Mouse (Mus musculus) testis, postnatal 14 days (tissue): Measurements from ENCODE around the gene Mrpl2.

Experiments
- DNase-seq: peaks from one replicate; pipeline ENCODE4 v3.0.0; 2021; ENCODE audit warnings: low spot score

Gene Mrpl2

DNA sequence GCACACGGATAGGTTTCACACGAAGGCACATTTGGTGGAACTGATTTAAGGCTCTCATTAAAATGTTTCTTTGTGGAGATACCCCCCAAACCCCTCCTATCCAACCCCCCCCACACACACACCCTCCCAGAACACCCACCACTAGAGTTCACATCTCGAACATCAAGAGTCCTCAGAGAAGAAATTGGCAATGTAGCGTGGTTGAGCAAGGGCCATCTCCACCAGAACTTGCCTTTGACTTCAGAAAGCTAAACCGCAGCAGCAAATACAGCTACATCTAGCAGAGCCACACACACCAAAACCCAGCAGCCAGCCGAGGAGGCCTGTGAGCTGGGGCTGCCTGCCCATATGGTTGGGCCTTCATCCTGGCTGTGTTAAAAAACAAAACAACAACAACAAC is 18.6 kb upstream of the Mrpl2 start:
- no peak for DNase-seq

DNA sequence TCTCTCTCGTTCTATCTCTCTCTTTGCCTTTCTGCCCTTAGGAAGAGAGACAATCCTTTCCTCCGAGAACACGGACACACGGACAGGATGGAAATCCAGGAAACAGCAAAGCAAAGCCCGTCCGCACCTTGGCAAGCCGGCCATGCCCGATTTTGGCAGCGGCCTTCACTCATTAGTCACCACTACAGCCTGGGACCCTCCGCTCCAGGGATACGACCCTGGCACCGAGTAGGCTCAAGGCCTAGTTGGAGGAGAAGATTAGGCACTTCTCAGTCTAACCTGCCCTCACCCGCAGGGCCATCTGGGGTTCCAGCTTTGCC is 17.6 kb upstream of the Mrpl2 start:
- DNase-seq, result no peak

DNA sequence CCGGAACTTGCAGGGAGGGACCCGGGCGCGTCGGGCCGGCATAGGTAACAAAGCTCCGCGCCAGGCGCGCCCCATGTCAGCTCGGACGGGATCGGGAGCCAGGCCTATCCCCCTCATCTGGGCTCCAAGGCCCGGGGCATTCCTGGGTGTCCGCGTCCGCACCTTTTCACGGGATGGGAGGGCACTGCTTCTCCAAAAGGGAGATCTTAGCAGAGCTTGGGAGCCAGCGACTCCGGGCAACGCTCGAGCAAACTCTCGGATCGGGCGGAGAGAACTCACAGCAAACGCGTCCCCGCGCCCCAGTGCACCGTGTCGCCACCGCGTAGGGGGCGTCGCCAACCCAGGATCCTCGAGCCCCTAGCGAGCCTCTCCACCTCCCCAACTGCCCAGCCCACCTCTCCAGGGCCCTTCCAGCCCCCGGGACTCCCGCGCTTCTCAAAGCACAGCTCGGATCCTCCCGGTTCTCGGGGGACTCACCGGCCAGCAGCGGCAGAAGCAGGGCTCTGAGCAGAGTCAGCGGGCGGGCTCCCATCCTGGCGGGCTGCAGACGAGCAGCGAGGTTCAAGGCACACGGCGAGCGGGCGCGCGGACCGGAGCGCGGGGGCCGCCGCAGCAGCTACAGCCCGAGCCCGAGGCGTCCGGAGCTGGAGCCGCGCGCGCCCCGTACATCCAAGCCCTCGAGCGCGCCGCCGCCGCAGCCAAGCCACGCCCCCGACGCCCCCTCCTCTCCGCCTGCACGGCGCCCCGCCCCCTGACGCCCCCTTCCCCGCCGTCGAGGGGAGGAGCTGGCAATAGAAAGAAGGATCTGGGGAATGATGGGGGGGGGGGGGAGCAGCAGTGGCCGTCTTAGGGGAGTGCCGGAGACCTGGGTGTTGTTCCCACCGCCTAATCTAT is 17.0 kb upstream of the Mrpl2 start, which contains the start of gene Ptk7:
Gene Ptk7 (minus strand): TSS at position 714 of the 894 bp plus-strand sequence.
- peak; percentile 87 for DNase-seq

DNA sequence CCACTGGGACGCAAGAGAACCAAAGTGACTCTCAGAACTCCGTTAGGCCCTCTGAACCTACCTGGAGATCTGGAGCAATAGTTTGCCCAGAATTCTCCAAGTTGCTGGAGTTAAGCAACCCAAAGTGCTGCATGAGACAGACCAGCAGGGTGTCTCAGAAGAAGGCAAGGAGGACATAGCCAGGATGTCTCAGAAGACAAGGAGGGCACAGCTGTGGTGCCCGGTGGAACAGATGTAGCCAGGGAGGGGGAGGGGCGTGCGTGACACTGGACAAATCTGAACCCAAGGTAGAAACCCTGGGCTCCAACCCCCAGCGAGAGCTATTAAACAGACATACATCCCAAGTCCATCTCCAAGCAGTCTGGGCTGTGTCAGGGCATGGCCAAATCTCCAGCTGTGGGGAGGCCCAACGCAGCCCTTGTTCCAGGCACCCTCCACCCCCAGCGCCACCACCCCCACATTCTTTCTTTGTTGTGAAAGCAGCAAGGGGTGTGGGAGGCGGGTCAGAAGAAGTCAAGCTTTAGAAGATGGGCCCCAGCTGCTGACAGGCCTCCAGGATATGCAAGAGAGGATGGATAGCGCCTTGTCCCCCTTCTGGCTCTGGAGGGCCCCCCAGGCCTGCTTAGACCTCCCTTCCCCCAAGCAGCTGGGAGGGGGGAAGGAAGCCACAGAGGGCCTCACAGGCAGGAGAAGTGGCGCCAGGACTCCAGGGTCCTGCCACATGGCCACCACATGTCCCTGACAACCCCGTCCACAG is 16.2 kb upstream of the Mrpl2 start:
- peak; percentile 69 for DNase-seq

DNA sequence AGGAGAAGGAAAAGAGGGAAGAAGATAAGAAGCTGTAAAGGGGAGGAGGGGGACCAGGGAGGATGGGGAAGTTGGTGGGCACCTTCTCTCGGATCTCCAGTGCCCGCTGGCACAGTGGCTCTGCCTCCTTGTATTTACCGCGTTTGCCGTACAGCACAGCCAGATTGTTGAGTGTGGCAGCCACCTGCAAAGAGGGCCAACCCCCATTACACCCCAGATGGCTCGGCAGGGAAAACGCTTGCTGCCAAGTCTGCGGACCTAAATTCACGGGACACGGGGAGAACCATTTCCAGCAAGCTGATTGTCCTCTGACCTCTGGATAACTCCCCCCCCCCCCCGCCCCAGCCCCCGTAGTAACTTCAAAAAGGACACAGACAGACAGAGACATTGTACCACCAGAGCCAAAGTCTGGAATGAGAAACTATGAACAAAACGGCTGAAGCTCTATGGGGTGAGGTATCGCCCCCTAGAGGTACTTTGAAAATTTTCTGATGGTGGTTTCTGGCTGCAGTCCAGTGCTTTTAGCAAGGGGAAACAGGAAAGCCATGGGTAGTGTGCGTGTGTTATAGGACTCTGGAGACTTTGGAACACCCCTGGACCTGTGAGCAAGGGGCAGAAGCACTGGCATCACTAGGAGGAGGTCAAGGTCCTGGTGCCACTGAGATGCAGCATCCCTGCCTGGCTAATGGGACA is 9.1 kb upstream of the Mrpl2 start:
- DNase-seq, result no peak

DNA sequence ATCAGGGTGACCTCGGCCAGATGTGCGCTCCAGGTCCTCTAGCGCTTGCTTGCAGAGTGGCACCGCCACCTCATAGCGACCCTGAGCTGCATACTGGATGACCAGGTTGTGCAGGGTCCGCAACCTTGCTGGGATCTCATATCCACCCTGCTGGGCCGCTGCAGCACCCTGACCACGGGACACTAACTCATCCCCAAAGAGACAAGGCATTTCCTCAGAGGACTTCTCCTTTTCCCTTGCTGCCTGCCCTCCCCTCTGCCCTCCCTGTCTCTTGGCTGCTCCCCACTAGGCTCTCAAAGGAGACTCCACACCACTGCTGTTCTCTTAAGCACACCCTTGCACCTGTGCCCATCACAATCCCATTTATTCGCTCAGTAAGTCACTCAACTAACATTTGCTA is 6.1 kb upstream of the Mrpl2 start:
- no peak for DNase-seq

DNA sequence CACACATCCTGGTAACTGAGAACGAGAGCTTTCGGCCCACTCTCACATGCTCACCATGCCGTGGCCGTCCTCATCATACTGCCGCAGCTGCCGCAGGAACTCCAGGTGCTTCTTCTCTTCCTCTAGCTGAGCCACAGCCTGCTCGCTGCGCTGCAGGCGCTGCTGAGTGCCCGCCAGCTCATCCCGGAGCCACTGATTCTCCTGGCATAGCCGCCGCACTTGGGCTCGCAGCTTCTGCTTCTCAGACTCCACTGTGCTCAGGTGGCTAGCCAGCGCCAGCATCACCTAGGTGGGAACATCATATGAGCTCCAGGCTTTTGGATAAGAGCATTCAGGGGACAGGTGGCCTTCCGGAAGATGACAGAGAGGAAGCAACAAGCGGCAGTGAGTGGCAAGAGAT is 4.0 kb upstream of the Mrpl2 start:
- DNase-seq, result no peak

DNA sequence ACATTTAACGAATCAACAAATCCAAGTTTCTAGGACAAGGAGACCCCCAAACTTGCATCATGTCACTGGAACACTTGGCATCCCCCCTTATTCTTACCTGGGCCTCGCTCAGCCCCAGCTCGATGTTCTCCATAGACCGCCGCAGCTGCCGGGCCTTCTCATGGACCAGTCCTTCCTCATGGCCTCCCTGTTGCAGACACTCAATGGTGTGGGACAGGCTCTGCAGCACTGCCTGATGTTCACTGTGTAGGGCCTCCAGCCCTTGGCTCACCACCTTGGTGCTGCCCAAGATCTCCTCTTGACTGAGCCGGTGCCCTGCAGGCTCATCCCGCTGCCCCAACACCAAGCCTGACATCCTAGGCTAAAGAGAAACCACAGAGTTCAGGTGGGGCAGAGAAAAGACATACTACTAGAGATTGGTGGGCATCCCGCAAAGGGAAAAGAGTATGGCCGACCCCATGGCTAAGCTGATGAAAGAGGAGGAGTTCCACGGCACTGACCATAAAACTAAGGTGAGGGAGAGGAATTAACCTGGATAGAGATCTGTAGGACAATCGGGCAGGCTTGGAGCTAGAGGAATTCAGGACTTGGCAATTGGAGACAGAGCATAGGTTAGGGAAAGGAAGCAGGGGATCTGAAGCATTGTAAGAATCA is 1.8 kb upstream of the Mrpl2 start:
- no peak for DNase-seq

DNA sequence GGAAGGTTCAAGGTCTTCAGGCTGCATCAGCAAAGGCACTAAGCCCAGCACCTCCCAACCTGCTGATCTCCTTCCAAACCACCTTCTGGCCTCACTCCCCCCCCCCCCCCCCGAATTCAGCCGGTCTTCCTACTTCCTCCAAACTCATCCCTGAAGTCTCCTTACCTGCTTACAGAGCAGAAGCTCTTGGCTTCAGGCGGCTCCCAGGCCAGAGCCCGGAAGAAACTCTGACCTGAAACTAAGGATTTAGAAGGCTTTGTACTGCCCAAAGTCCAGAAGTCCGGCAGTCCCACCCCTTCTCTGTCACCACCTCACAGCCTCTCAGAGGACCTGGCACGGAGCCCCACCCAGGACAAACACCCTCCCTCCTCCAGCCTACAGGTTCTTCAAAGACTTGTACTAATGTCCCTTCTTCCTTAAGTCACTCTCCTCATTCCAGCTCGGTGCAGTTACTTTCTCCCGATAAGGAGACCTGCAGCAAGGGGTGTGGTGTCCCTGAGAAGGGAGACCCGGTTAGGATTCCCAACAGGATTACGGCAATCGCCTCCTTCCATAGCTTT is 1.0 kb upstream of the Mrpl2 start:
- peak; percentile 62 for DNase-seq

DNA sequence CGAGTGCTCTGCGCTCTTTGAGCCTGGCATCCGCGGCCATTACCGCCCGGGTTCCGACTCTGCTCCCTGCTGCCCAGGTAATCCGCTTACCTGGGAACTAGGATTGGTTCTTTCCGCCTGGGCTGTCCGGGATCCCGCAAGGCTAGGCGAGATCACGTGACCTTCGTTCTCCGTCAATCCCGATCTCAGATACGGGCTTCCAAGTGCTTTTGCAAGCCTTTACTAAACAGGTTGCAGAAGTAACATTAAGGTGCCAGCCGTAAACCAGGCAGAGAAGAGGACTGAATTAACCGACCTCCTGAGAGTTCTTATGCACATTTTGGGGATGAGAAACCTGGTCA is 263 bp downstream of the Mrpl2 start:
- no peak for DNase-seq

DNA sequence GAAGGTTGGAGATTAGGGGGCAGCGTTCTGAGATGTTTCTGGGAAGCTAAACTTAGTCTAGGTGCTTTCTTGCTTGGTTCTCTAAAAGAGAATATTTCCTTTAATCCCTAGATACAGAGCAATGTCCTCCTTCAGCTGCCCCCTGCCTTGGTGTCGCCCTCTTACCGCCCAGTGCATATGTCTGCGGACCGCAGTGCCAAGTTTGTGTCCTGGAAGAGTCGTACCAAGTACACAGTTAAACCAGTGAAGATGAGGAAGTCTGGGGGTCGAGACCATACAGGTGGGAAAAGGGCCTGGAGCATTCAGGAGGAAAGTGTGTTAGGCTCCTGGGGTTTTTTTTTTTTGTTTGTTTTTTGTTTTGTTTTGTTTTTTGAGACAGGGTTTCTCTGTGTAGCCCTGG is 1.2 kb downstream of the Mrpl2 start:
- no peak for DNase-seq

DNA sequence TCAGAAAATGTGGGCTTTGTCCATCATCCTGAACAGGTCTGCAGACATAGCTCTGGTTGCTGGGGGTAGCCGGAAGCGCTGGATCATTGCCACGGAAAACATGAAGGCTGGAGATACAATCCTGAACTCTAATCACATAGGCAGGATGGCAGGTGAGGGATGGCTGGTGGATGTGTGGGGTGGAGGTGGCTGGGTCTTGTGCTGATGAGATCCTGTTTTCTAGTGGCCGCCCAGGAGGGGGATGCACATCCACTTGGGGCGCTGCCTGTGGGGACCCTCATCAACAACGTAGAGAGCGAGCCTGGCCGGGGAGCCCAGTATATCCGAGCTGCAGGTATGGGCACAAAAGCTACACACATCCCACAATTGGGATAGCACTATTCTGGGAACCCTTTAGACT is 2.4 kb downstream of the Mrpl2 start:
- DNase-seq, result no peak

DNA sequence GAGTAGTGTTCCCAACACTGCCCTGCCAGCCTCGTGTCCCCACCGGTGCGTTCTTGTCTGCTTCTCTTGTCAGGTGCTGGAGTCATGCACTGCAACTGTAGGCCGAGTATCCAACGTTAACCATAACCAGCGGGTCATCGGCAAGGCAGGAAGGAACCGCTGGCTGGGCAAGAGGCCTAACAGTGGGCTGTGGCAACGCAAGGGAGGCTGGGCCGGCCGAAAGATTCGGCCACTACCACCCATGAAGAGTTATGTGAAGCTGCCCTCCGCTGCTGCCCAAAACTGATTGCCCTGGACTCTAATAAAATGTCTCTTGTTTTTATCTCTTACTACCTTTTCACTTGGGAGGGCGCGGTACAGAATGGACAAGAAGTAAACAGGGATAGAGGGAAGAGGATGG is 3.8 kb downstream of the Mrpl2 start:
- no peak for DNase-seq

DNA sequence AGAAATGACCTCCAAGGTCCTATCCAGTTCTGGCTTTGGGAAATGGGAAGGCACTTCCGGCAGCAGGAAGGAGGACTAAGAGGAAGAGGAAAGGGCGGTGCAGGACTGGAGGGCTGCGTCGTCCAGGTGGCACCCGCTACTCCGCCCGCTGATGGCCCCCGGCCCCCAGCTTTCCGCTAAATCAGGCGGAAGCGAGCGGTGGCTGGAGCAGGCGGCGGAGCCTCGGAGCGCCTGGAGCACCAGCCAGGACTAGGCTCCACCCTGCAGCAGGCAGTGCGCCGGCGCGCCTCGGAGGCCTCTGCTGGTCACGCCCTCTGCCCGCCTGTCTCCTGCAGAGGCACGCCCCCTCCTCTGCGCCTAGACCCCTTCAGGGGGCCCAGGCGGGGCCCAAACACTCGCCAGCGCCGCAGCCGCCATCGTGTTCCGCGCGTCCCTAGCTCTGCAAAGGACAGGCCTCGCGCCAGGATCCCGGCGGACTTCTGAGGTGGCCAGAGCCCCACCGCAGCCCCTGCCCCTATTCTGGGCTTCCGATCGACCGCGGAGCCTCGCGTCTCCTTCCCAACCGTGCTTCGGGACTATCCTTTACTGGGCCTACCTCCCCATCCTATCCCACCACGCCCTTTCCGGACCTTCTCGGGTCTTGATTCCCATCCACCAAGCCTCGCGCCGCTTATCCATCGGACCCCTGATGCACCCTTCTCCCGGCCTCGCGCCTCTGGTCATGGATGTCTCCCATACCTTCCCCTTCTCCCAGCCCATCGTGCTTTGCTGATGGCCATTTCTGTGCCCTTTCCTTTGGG is 4.4 kb downstream of the Mrpl2 start, which contains the start of gene Cul7:
Gene Cul7 (plus strand): TSS at position 106 of the 800 bp plus-strand sequence.
- peak; percentile 93 for DNase-seq

DNA sequence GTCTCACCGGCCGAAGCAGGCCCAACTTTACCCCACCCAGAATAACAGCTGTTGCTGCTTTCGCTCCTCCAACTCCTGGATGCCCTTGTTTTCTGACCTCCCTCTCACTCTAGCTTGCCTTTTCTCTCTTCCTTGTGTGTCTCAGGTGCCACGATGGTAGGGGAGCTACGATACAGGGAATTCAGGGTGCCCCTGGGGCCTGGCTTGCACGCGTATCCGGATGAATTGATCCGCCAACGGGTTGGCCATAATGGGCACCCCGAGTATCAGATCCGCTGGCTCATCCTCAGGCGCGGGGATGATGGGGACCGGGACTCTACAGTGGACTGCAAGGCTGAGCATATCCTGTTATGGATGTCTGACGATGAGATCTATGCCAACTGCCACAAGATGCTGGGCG is 5.3 kb downstream of the Mrpl2 start:
- DNase-seq, result no peak

DNA sequence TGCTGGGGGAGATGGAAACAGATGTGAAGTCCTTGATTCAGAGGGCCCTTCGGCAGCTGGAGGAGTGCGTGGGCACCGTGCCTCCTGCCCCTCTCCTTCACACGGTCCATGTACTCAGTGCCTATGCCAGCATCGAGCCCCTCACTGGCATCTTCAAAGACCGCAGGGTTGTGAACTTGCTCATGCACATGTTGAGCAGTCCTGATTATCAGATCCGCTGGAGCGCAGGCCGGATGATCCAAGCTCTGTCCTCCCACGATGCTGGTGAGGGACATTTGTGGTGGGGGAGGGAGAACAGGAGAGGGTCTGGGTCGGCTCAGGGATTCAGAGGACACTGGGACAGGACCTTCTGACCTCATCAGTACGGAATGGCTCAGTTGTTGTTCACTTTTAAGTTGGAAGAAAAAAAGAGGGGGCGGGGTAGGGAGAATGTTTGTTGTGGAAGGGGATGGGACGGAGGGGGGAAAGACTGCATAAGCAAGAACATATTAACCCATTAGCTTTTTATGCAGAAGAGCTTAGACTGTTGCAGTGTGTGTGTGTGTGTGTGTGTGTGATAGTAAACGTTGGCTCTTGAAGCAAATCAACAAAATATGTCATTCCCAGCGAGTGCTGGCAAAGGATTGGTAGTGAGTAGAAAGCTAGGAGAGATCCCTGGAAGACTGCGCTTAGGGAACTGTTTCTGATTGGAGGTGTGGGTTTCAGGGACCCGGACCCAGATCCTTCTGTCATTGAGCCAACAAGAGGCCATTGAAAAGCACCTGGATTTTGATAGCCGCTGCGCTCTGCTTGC is 5.9 kb downstream of the Mrpl2 start:
- DNase-seq, result no peak

DNA sequence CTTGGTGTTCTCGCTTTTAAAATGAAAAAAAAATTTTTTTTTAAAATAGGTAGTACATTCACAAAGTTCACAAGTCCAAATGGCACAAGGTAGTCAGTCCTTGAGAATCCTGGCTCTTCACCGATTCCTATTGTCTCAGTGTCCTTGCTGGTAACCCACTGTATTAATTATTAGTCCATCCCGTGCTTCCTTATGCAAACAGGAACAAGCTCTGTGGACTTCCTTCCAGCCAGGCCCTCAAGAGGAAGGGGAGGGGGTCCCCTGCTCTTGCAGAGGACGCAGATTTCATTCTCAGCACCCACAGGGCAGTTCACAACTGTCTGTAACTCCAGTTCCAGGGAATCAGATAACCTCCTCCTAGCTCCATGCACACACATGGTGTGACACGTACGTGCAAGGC is 10.0 kb downstream of the Mrpl2 start:
- no peak for DNase-seq

DNA sequence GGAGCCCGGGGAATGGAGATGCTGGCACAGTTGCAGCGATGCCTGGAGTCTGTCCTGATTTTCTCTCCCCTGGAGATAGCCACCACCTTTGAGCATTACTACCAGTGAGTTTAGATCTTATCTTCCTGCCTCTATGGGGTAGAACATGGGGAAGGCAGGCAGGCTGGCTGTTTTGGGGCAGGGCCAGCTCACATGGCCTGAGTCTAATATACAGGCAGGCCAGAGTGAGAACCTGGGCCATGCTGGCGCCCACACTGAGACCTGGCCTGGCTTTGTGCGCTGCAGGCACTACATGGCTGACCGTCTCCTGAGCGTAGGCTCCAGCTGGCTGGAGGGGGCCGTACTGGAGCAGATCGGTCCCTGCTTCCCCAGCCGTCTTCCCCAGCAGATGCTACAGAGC is 15.3 kb downstream of the Mrpl2 start:
- DNase-seq, result no peak

DNA sequence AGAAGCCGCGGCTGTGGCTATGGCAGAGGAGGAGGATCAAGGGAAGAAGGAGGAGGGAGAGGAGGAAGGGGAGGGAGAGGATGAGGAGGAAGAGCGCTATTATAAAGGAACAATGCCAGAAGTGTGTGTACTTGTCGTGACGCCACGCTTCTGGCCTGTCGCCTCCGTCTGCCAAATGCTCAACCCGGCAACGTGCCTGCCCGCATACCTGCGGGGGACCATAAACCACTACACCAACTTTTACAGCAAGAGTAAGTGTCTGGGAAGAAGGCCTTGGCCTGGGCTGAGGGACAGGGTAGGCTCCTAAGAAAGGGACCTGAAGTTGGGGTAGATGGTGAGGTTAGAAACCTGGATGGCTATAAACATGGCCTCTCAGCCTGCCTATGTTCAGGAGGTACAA is 16.0 kb downstream of the Mrpl2 start:
- no peak for DNase-seq

DNA sequence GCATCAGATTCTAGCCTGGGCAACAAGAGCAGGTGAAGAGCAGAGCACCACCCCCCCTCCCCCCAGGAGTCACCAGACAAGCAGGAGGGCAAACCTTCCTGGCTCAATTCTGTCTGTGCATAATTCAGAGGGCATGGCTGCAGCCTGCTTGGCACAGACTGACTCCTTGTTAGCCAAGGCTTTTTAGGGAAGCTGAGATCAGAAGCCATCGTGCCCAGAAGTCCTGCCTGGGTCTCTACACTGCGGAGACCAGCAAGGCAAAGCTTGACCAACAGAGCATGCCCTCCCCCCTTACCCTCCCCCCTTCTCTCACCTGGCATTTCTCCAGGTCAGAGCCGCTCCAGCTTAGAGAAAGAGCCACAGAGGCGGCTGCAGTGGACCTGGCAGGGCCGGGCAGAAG is 16.7 kb downstream of the Mrpl2 start:
- DNase-seq, result no peak
